Mouse (Mus musculus) bone marrow, adult 2 months (tissue): ENCODE data around the gene Anks4b. TPM values are rescaled to one million over a fixed set of nuclear protein-coding genes. Genes with fewer than 3 reads are reported as not detected.

Experiments
- H3K27ac ChIP-seq: fragments of 200-500 bp; 2 replicates; pipeline ENCODE4 v1.5.1; 2012; ENCODE audit warnings: low read depth, mild to moderate bottlenecking, control low read depth, inconsistent platforms, low read length; ENCODE audit not compliant: control insufficient read depth, poor library complexity, insufficient read depth
- H3K4me1 ChIP-seq: fragments of 200-500 bp; 2 replicates; pipeline ENCODE4 v1.6.1; 2011; ENCODE audit warnings: low read length; ENCODE audit not compliant: control insufficient read depth, insufficient read depth
- H3K4me3 ChIP-seq: fragments of 200-500 bp; replicated peaks from 2 replicates; pipeline ENCODE3; 2011; ENCODE audit warnings: mild to moderate bottlenecking, low read depth, low read length, control low read depth; ENCODE audit not compliant: control insufficient read depth
- CTCF ChIP-seq: fragments of 200-500 bp; IDR thresholded peaks from 2 replicates; pipeline ENCODE4 v1.5.1; 2011; ENCODE audit warnings: low read length, control low read depth; ENCODE audit not compliant: control insufficient read depth, insufficient read depth
- POLR2A ChIP-seq: fragments of 200-500 bp; IDR thresholded peaks from 2 replicates; pipeline ENCODE4 v1.6.1; 2011; ENCODE audit warnings: low read depth, mild to moderate bottlenecking, control low read depth, low read length, borderline replicate concordance; ENCODE audit not compliant: control insufficient read depth
- WGBS: fragments of 180-500 bp; shearing (Covaris S2); methylation state at CpG from one replicate; pipeline ENCODE4 v1.1.7; 2018; 5-methylcytosine and 5-hydroxymethylcytosine counted together
- polyA plus RNA-seq: library from polyadenylated mRNA; stranded (reverse); fragments of >200 nt; gene quantifications from 2 replicates; pipeline ENCODE4 v1.2.4, GENCODE M21; 2011; ENCODE audit warnings: low replicate concordance; ENCODE audit not compliant: missing spikeins, insufficient read depth, insufficient read length

Anks4b gene
- polyA plus RNA-seq, 1 experiment: not detected

DNA sequence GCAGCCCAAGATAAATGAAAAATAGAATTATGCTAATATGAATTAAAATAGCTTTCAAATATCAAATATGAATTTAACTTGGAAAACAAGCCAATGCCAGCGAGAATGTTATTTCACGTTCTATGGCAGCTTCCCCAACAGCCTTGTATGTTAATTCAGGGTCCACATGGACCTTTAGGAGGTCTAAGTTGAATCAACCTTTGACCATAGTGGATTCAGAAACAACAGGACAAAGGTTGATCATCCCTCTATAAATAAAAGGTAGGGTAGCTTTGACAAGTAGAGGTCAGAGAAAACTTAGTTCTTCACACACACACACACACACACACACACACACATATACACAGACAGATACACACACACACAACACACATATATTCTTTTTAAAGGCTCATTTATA lies 22.8 kb upstream of the Anks4b start:
- 68% methylated on average over 2 of the region's 2 CpGs for WGBS
- Histone ChIP-seq H3K4me3 (no peak overlapping the region), H3K4me1 (no peaks in the 10 kb centered on the region), H3K27ac (no peak overlapping the region)
- TF ChIP-seq CTCF (no peak), POLR2A (no peak)

DNA sequence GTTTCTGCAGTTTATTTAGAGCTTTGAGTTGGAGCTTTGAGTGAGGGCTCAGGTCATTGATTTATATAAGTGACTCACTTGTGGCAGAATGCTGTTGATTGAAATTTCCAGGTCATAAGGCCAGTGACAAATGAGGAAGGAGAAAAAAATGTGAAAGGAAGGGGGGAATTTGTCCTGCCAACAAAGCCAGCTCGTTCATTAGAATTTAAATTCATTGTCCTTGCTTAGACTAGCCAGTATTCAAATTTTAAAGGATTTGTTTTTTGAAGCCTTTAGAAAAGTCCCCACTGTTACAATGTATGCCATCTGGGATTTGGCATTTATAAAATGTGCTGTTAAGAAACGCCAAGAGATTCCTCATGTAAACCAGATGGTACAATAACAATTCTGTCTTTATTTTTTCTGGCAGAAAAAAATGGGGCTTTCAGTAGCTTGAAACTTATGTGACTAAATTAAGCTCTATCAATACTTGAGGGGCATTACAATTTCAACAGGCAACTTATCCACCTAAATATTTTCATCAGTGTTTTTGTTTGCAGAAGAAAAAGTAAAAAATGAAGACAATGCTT lies 16.7 kb upstream of the Anks4b start:
- TF ChIP-seq CTCF: no peak
- no peak for TF ChIP-seq POLR2A
- Histone ChIP-seq H3K4me1 (no peaks in the 10 kb centered on the region), H3K4me3 (no peak overlapping the region), H3K27ac (no peak overlapping the region)
- WGBS: 39% methylated on average over 2 of the region's 2 CpGs

DNA sequence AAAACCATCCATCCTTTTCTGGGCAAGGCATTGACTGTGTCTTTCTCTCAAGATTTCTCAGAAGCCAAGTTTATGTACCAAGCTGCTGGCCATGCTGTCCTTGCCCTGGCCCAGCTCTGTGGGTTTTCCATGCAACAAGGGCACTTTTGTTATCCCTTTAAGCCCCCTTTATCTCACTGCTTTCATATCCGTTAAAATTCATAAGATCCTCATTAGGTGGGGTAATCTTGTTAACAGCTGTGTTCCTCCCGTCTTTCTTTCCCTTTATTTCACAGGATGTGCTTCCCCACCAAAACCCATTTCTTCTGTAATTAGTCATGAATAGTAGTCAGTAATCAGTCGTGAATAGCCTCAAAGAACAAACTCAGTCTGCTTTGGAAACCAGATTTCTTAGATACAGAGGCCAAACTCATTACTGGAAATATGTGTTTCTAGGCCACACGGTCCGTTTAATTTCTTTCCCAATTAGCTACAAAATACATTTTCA lies 16.0 kb upstream of the Anks4b start:
- Histone ChIP-seq H3K4me3 (no peak overlapping the region), H3K27ac (no peak overlapping the region), H3K4me1 (no peaks in the 10 kb centered on the region)
- TF ChIP-seq CTCF: no peak
- no peak for TF ChIP-seq POLR2A
- 63% methylated on average over 5 of the region's 5 CpGs for WGBS

DNA sequence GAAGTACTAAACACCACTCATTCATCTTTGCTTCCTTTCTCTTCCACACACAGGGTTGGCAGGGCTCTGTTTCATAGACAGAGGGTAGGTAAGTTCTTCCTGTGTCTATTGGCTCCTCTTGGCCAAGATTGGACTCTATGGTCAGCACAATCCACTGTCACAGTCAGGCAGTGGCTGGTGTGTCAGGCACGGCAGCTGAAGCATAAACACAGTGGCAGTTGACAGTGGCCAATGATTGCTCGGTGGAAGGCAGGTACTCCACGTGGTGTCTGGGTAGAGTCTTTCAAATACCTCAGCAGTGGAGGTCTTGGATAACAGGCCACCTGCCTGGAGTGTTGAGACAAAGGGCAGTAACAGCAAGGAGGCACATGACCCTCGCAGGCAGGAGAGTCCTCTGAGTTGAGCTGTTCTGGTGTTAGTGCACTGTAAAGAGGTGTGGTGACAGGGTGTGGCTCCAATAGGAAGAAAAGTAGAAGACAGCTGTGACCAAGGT lies 15.5 kb upstream of the Anks4b start:
- Histone ChIP-seq H3K4me3 (no peak overlapping the region), H3K4me1 (no peaks in the 10 kb centered on the region), H3K27ac (no peak overlapping the region)
- TF ChIP-seq CTCF (no peak), POLR2A (no peak)
- 53% methylated on average over 4 of the region's 4 CpGs for WGBS

DNA sequence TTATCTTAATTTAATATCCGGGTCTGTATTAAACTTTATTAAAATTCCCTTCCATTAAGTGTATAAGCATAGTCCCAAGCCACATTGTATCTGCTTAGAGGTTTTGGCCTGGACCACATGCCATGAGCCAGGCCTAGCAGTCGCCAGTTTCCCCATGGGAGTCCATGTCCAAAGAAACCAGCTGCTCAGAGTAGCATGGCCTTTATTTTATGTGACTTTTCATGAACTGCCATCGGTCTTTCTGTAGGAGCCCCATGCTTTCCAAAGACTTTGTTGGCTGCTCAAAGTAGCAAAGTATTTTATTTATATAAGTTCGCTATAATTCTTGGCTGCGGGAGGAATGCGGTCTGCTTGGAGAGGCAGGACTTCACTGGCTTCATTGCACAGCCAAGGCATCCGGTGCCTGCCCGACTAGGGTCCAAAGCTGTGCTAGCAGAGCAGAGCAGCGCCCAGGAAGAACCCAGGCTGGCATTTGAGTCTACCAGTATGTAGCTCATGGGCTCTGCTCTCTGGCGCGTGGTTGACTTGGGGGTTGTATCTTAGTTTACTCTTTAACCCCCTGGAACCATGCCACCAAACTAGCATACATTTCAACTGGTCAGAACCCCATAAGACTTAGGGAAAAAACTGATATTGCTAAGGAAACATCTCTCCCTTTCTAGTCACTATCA lies 9.9 kb upstream of the Anks4b start:
- 87% methylated on average over 11 of the region's 11 CpGs for WGBS
- TF ChIP-seq POLR2A: no peak
- no peak for TF ChIP-seq CTCF
- H3K4me3 ChIP-seq: no peak overlapping the region

DNA sequence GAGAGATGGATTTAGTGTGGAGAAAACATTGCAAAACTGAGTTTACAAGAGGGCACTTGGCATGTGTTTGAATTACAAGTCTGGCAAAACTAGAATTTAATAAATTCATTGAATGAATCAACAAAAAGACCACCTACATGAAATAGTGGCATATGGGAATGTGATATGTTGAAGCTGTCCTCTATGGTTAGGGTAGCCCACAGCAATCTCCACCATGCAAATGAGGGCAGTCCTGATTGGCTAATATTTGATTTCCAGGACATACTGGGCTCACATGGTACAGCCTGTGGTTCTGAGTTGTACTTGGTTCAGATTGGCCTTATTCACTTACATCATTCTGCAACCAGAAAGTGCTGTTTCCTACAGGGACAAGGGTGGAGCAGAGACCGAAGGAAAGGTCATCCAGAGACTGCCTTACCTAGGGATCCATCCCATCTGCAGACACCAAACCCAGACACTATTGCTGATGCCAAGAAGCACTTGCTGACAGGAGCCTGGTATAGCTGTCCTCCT lies 1.4 kb upstream of the Anks4b start:
- H3K27ac ChIP-seq: no peak overlapping the region
- H3K4me3 ChIP-seq: no peak overlapping the region
- 77% methylated on average over 1 of the region's 1 CpGs for WGBS
- no peaks in the 10 kb centered on the region for H3K4me1 ChIP-seq
- no peak for TF ChIP-seq POLR2A
- no peak for TF ChIP-seq CTCF

More for the DNA sequence above, 9.9 kb upstream of the Anks4b start:
- H3K4me1 ChIP-seq: no peaks in the 10 kb centered on the region
- H3K27ac ChIP-seq: no peak overlapping the region

DNA sequence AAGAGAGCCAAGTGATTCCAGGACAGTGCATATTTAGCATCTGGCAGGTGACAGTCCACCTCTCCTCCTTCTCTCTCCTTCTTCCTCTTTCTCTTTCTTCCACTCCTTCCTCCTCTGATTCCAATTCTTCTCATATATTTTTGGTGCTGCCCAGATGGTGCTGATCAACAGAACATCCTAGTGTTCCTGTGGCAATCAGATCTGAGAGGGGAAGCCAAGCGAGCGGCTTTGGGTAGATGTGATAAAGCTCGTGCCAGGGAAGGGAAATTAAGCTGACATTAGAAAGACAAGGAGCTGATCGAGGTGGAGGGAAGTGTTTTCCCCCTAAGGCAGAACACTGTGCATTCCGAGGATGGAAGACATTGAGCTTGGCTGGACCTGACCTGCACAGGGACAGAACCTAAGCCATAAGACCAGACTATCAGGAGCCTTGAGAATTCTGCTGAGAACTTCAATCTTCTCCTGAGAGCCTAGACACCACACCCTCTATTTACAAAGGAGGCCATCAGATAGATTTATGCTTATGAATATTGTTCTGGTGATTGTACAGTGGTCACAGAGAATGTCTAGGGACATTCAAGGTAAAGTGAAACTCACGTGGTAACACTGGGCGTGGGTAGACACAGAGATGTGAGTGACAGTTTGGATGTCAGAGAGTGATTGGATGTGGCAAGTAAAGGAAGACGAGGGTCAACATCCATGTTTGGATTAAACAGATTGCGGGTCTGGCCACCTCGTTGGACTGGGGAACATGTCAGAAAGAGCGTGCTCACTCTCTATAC lies 1.3 kb downstream of the Anks4b start:
- Histone ChIP-seq H3K4me3 (no peak overlapping the region), H3K27ac (no peak overlapping the region), H3K4me1 (no peaks in the 10 kb centered on the region)
- TF ChIP-seq CTCF (no peak), POLR2A (no peak)
- 76% methylated on average over 11 of the region's 11 CpGs for WGBS

DNA sequence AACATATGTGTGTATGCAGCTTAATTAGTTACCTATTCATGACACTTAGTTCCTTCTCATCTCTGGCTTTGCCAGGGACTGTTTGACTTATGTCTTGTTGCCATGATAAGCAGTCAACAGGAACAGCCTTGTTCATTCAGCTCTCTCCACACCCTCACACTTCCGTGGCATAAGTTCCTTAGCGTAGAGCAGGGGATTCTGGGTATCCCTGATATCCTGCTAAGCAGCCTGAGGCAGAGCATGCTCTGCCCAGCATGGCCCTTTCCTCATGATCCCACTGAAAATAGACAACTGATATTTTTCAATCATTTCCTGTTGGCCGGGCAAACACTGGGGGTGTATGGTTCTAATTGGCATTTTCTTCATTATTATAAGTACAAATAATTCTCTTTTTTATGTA lies 4.0 kb downstream of the Anks4b start:
- no peak for TF ChIP-seq CTCF
- no peak for TF ChIP-seq POLR2A
- WGBS: 76% methylated on average over 3 of the region's 3 CpGs

More for the DNA sequence above, 4.0 kb downstream of the Anks4b start:
- Histone ChIP-seq H3K4me1 (no peaks in the 10 kb centered on the region), H3K27ac (no peak overlapping the region), H3K4me3 (no peak overlapping the region)
